Mouse (Mus musculus): ENCODE data around the gene Foxo4.
A peak's percentile ranks its signal among the peaks of the same experiment; 100 is the strongest.

Foxo4 gene

GRCm38 (mm10) chrX:101253952-101254729 is at the start of gene Foxo4:
TSS of gene Foxo4 (plus strand) at chrX:101254528.
- DNase-seq (ENCODE audit: low read depth, low spot score), result peak; percentile 91
- Histone ChIP-seq H3K27me3 (ENCODE audit: control insufficient read depth, insufficient read depth, low read length, poor library complexity, severe bottlenecking) (no peaks in the 10 kb centered on the region), H3K36me3 (ENCODE audit: control insufficient read depth, insufficient read depth, low read length, poor library complexity, severe bottlenecking) (no peaks in the 10 kb centered on the region)

- no peaks in the 10 kb centered on the region for H3K27me3 ChIP-seq (ENCODE audit: control insufficient read depth, insufficient read depth, low read length, poor library complexity, severe bottlenecking)
- DNase-seq (ENCODE audit: low read depth, low spot score), result peak; percentile 92
Measured at GRCm38 (mm10) chrX:101221834-101222795, 32.2 kb upstream of the Foxo4 start, which contains the start of gene Snx12. TSS of gene Snx12 (minus strand) at chrX:101222563.

GRCm38 (mm10) chrX:101222796-101223162 is 31.5 kb upstream of the Foxo4 start:
- DNase-seq (ENCODE audit: low read depth, low spot score), result no peak
- H3K36me3 ChIP-seq (ENCODE audit: control insufficient read depth, insufficient read depth, low read length, poor library complexity, severe bottlenecking), result no peaks in the 10 kb centered on the region
- H3K27me3 ChIP-seq (ENCODE audit: control insufficient read depth, insufficient read depth, low read length, poor library complexity, severe bottlenecking), result no peaks in the 10 kb centered on the region

More at GRCm38 (mm10) chrX:101221834-101222795, 32.2 kb upstream of the Foxo4 start, which contains the start of gene Snx12:
- H3K36me3 ChIP-seq (ENCODE audit: control insufficient read depth, insufficient read depth, low read length, poor library complexity, severe bottlenecking), result no peaks in the 10 kb centered on the region

GRCm38 (mm10) chrX:101245011-101245410 is 9.3 kb upstream of the Foxo4 start:
- Histone ChIP-seq H3K27me3 (ENCODE audit: control insufficient read depth, insufficient read depth, low read length, poor library complexity, severe bottlenecking) (no peaks in the 10 kb centered on the region), H3K36me3 (ENCODE audit: control insufficient read depth, insufficient read depth, low read length, poor library complexity, severe bottlenecking) (no peaks in the 10 kb centered on the region)
- DNase-seq (ENCODE audit: low read depth, low spot score), result no peak

- DNase-seq (ENCODE audit: low read depth, low spot score), result no peak
- H3K36me3 ChIP-seq (ENCODE audit: control insufficient read depth, insufficient read depth, low read length, poor library complexity, severe bottlenecking), result no peaks in the 10 kb centered on the region
- no peaks in the 10 kb centered on the region for H3K27me3 ChIP-seq (ENCODE audit: control insufficient read depth, insufficient read depth, low read length, poor library complexity, severe bottlenecking)
Measured at GRCm38 (mm10) chrX:101254740-101255139, 412 bp downstream of the Foxo4 start.

- no peaks in the 10 kb centered on the region; the same call in 1 of the 2 replicates for H3K27me3 ChIP-seq (ENCODE audit: control insufficient read depth, insufficient read depth, low read length, poor library complexity, severe bottlenecking)
- DNase-seq (ENCODE audit: low read depth, low spot score), result peak; percentile 66
Measured at GRCm38 (mm10) chrX:101256603-101257002, 2.3 kb downstream of the Foxo4 start.

GRCm38 (mm10) chrX:101260441-101261325 is 6.4 kb downstream of the Foxo4 start:
- H3K36me3 ChIP-seq (ENCODE audit: control insufficient read depth, insufficient read depth, low read length, poor library complexity, severe bottlenecking), result peaks cover 15% of the 10 kb centered on the region; the same call in 1 of the 2 replicates
- no peaks in the 10 kb centered on the region; the same call in 1 of the 2 replicates for H3K27me3 ChIP-seq (ENCODE audit: control insufficient read depth, insufficient read depth, low read length, poor library complexity, severe bottlenecking)
- peak; percentile 30 for DNase-seq (ENCODE audit: low read depth, low spot score)

More at GRCm38 (mm10) chrX:101256603-101257002, 2.3 kb downstream of the Foxo4 start:
- H3K36me3 ChIP-seq (ENCODE audit: control insufficient read depth, insufficient read depth, low read length, poor library complexity, severe bottlenecking), result 0 out of 2 replicates have a peak, but pooled peaks cover 1% of the 10 kb centered on the region

- peaks cover 18% of the 10 kb centered on the region; the same call in 1 of the 2 replicates for H3K36me3 ChIP-seq (ENCODE audit: control insufficient read depth, insufficient read depth, low read length, poor library complexity, severe bottlenecking)
- H3K27me3 ChIP-seq (ENCODE audit: control insufficient read depth, insufficient read depth, low read length, poor library complexity, severe bottlenecking), result no peaks in the 10 kb centered on the region; the same call in 1 of the 2 replicates
- no peak for DNase-seq (ENCODE audit: low read depth, low spot score)
Measured at GRCm38 (mm10) chrX:101263892-101264291, 9.6 kb downstream of the Foxo4 start, which contains the start of gene Gm614. TSS of gene Gm614 (minus strand) at chrX:101263992.

- no peak for DNase-seq (ENCODE audit: low read depth, low spot score)
- peaks cover 17% of the 10 kb centered on the region; the same call in 1 of the 2 replicates for H3K36me3 ChIP-seq (ENCODE audit: control insufficient read depth, insufficient read depth, low read length, poor library complexity, severe bottlenecking)
- no peaks in the 10 kb centered on the region for H3K27me3 ChIP-seq (ENCODE audit: control insufficient read depth, insufficient read depth, low read length, poor library complexity, severe bottlenecking)
Measured at GRCm38 (mm10) chrX:101266631-101267030, 12.3 kb downstream of the Foxo4 start.

GRCm38 (mm10) chrX:101268025-101268754 is 13.9 kb downstream of the Foxo4 start, which contains the start of gene Il2rg:
TSS of gene Il2rg (minus strand) at chrX:101268255.
- DNase-seq (ENCODE audit: low read depth, low spot score), result peak; percentile 94
- Histone ChIP-seq H3K36me3 (ENCODE audit: control insufficient read depth, insufficient read depth, low read length, poor library complexity, severe bottlenecking) (peaks cover 15% of the 10 kb centered on the region; the same call in 1 of the 2 replicates), H3K27me3 (ENCODE audit: control insufficient read depth, insufficient read depth, low read length, poor library complexity, severe bottlenecking) (no peaks in the 10 kb centered on the region)

- no peak for DNase-seq (ENCODE audit: low read depth, low spot score)
Measured at GRCm38 (mm10) chrX:101268755-101269124, 14.4 kb downstream of the Foxo4 start, which contains the start of gene Gm20489. TSS of gene Gm20489 (minus strand) at chrX:101269023.

GRCm38 (mm10) chrX:101273410-101273809 is 19.1 kb downstream of the Foxo4 start:
- DNase-seq (ENCODE audit: low read depth, low spot score), result no peak

More at GRCm38 (mm10) chrX:101268755-101269124, 14.4 kb downstream of the Foxo4 start, which contains the start of gene Gm20489:
- Histone ChIP-seq H3K36me3 (ENCODE audit: control insufficient read depth, insufficient read depth, low read length, poor library complexity, severe bottlenecking) (peaks cover 13% of the 10 kb centered on the region; the same call in 1 of the 2 replicates), H3K27me3 (ENCODE audit: control insufficient read depth, insufficient read depth, low read length, poor library complexity, severe bottlenecking) (no peaks in the 10 kb centered on the region)

More at GRCm38 (mm10) chrX:101273410-101273809, 19.1 kb downstream of the Foxo4 start:
- Histone ChIP-seq H3K27me3 (ENCODE audit: control insufficient read depth, insufficient read depth, low read length, poor library complexity, severe bottlenecking) (no peaks in the 10 kb centered on the region), H3K36me3 (ENCODE audit: control insufficient read depth, insufficient read depth, low read length, poor library complexity, severe bottlenecking) (0 out of 2 replicates have a peak, but pooled peaks cover 4% of the 10 kb centered on the region)
